Mouse (Mus musculus): ENCODE data around the gene Dbnl.

DNA sequence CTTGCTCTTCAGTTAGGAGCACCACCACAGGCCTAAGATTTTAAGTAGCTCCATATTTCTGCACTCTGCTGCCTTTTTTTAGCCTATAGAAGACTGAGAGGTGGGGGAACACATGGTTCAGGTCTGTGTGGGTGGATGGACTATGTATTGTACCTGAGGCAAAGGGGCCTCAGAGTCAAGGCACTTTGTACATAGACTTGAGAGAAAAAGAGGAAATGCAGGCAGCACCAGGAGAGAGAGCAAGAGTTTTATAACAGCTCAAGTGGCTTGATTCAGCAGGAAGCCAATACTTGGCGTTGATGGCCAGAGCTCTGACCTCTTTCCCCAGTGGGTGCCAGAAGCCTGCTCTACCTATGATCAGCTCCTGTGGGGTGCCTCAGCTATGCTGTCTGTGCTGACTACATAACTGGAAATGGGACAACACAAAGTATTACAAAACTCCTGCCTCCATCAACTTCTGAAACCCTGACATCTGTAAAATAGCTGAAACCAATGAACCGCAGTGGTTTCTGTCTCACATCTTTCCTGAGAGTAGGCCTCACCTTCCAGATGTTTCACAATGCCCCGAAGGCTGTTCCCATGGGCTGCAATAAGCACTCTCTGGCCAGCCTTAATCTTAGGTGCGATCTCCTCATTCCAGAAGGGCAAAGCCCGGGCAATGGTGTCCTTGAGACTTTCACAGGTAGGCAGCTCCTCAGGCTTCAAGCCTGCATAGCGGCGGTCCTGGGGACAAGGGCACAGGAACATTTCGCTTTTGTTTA is 14.3 kb downstream of the Dbnl start:
- TF ChIP-seq CTCF (IDR thresholded peaks at IDR 0.05; ENCODE audit: extremely low read depth, insufficient read length, insufficient replicate concordance, low read depth, low read length) (no peak), POLR2A (IDR thresholded peaks at IDR 0.05; ENCODE audit: low read depth, low read length) (no peak)

Measured in small intestine, adult 2 months (tissue).